Mouse (Mus musculus): ENCODE results near the gene Col4a1.

DNA sequence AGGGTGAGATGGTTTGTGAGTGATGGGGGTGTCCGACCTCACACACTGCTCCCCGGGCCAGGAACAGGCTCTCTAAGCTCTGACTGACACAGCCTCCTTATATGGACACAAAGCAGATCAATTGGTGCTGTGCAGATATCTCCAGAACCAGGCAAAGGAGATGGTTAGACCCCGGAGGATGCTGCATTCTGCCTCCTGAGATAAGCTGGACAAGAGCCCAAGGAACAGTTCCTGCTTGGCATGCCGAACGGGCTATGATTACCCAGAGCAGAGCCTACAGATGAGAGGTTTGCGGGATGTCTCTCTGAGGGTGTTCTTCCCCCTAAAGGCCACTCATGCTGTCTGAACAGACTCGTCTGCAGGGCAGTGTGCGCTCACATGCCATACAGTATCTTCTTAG lies 44.1 kb upstream of the Col4a1 start:
- TF ChIP-seq POLR2A (IDR thresholded peaks at IDR 0.05; ENCODE audit: low read depth, low read length) = no peak
- TF ChIP-seq CTCF (IDR thresholded peaks at IDR 0.05; ENCODE audit: extremely low read depth, insufficient read length, insufficient replicate concordance, low read depth, low read length) = no peak

Measured in small intestine, adult 2 months (tissue).